Mouse (Mus musculus): ENCODE measurements around the gene Smarca4. TPM values are rescaled to one million over a fixed set of nuclear protein-coding genes. Genes with fewer than 3 reads are reported as not detected.

The Smarca4 gene
- total RNA-seq, 2 experiments from 2014 or later, result 18.4 to 25.8 TPM

GRCm38 (mm10) chr9:21740427-21740826 lies 124.5 kb downstream of the Smarca4 start:
- no peak for ATAC-seq (replicated peaks; ENCODE audit: low FRiP score, poor library complexity, severe bottlenecking)

DNA sequence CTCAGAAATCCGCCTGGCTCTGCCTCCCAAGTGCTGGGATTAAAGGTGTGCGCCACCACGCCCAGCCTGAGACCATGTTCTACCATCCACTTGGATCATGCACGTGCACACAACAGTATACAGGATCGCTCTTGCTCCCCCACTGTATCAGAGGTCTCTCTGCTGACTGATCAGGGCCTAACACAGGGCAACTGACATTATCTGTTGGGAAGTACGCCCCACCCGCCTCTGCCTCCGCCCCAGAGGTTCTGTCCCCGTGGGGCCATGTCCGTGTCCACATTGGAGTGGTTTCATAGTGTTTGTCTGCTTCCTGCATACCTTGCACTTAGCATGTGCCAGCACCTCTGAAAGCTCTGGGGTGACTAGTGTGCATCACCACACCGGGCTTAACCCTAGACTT lies 125.5 kb downstream of the Smarca4 start:
- no peak for ATAC-seq (replicated peaks; ENCODE audit: low FRiP score, poor library complexity, severe bottlenecking)

- ATAC-seq (replicated peaks; ENCODE audit: low FRiP score, poor library complexity, severe bottlenecking), result no peak
These were observed 131.3 kb downstream of the Smarca4 start for GRCm38 (mm10) chr9:21747238-21747774.

- ATAC-seq (replicated peaks; ENCODE audit: low FRiP score, poor library complexity, severe bottlenecking), result no peak
These were observed 132.1 kb downstream of the Smarca4 start for GRCm38 (mm10) chr9:21748033-21748432.

DNA sequence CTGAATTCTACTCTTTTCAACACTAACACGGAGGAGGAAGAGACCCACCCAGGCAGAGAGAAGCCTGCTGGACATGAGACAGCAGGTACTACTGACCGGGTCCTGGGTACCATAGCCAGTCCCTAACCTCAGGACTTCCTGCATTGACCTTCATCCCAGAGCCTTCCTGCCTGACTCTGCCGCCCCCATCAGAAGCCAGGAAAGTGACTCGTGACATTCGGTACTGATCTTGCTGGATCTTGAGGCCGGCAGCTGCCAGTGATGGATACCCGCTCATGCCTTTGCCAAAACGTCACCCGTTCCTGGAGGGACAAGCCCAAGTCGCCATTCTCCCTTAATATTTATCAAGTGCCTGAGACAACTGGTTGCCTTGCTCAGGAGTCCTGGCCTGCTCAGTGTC lies 132.5 kb downstream of the Smarca4 start:
- ATAC-seq (replicated peaks; ENCODE audit: low FRiP score, poor library complexity, severe bottlenecking), result no peak

DNA sequence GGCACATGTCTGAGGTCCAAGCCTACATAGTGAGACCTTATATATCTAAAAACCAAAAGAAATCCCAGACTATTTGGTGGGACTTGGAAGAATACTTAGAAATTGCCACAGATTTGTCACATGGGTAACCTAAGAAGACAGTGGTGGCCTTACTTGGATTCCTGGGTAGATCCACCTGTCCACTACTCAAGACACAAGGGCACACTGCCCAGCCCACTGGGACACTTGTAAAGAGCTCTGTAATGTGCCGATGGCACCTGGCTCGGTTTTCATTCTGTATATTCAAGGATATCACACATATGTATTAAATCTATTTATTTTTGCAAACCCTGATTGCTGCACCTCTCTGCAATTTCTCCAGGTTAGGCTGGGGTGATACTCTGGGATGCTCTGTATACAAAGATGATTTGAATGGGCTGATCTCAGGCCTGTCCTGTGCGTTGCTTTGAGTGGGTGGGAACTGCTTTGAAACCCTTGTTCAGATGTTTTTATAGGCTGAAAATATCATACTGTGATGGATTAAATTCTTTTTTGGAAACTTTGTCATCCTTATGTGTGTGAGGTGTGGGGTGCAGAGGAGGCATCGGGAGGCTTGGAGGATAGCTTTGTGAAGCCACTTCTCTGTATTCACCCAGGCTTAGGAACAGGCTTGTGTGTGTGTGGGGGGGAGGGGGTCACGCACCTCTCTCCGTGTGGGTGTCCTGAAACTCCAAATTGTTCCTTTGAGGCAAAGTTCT lies 133.6 kb downstream of the Smarca4 start:
- ATAC-seq (replicated peaks; ENCODE audit: low FRiP score, poor library complexity, severe bottlenecking), result no peak

DNA sequence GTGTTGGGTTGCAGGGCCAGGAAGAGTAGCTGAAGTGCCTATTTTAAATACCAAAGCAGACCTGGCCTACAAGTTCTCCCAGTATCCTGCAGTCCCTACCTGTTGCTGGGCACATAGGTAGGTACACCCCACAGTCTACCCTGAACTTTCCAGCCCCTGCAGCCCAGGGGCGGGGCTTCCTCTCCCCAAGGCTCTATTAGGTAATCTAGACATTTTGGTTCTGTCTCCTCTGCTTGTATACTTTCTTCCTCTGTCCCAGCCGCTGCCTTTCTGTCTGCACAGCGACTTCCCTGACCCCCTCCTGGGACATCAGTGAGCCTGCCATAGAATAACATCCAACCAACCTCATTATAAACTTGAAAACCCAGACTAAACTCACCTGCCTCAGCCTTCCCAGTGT lies 134.4 kb downstream of the Smarca4 start:
- ATAC-seq (replicated peaks; ENCODE audit: low FRiP score, poor library complexity, severe bottlenecking), result no peak

- no peak for ATAC-seq (replicated peaks; ENCODE audit: low FRiP score, poor library complexity, severe bottlenecking)
These were observed 135.4 kb downstream of the Smarca4 start for GRCm38 (mm10) chr9:21751347-21751746.

- ATAC-seq (replicated peaks; ENCODE audit: low FRiP score, poor library complexity, severe bottlenecking), result no peak
These were observed 136.4 kb downstream of the Smarca4 start for GRCm38 (mm10) chr9:21752252-21752792.

Other genes with a start within 250 kb of the Smarca4 start
- gene Ilf3, start 248.3 kb upstream of the Smarca4 start, total RNA-seq (2015; ENCODE audit: low replicate concordance), result 12.5 and 15.2 TPM in 2 replicates
- gene Ilf3, start 248.3 kb upstream of the Smarca4 start, total RNA-seq (2017; ENCODE audit: low replicate concordance), result 14.2 and 16.5 TPM in 2 replicates
- 1.7 and 8.8 TPM in 2 replicates for gene Qtrt1, start 204.3 kb upstream of the Smarca4 start, total RNA-seq (2015; ENCODE audit: low replicate concordance)
- gene Qtrt1, start 204.3 kb upstream of the Smarca4 start, total RNA-seq (2017; ENCODE audit: low replicate concordance), result 1.4 and 5.1 TPM in 2 replicates
- gene Dnm2, start 191.3 kb upstream of the Smarca4 start, total RNA-seq (2015; ENCODE audit: low replicate concordance), result 40.5 and 46.4 TPM in 2 replicates
- gene Dnm2, start 191.3 kb upstream of the Smarca4 start, total RNA-seq (2017; ENCODE audit: low replicate concordance), result 72.2 and 100 TPM in 2 replicates
- gene Tmed1, start 105.9 kb upstream of the Smarca4 start, total RNA-seq (2015; ENCODE audit: low replicate concordance), result 2.1 and 3.6 TPM in 2 replicates
- 0.85 and 5.9 TPM in 2 replicates for gene Tmed1, start 105.9 kb upstream of the Smarca4 start, total RNA-seq (2017; ENCODE audit: low replicate concordance)
- 37.3 and 39.5 TPM in 2 replicates for gene AB124611, start 90.0 kb upstream of the Smarca4 start, total RNA-seq (2015; ENCODE audit: low replicate concordance)
- gene AB124611, start 90.0 kb upstream of the Smarca4 start, total RNA-seq (2017; ENCODE audit: low replicate concordance), result 39.3 and 42.3 TPM in 2 replicates
- gene Carm1, start 69.3 kb upstream of the Smarca4 start, total RNA-seq (2015; ENCODE audit: low replicate concordance), result 35.7 and 90.5 TPM in 2 replicates
- 51.5 and 54.9 TPM in 2 replicates for gene Carm1, start 69.3 kb upstream of the Smarca4 start, total RNA-seq (2017; ENCODE audit: low replicate concordance)
- 11.1 and 16.7 TPM in 2 replicates for gene Timm29, start 23.4 kb upstream of the Smarca4 start, total RNA-seq (2015; ENCODE audit: low replicate concordance)
- gene Timm29, start 23.4 kb upstream of the Smarca4 start, total RNA-seq (2017; ENCODE audit: low replicate concordance), result 16.2 and 17.0 TPM in 2 replicates
- 1.3 and 2.3 TPM in 2 replicates for gene Yipf2, start 23.3 kb upstream of the Smarca4 start, total RNA-seq (2015; ENCODE audit: low replicate concordance)
- gene Yipf2, start 23.3 kb upstream of the Smarca4 start, total RNA-seq (2017; ENCODE audit: low replicate concordance), result 2.6 and 5.7 TPM in 2 replicates
- gene Ldlr, start 107.3 kb downstream of the Smarca4 start, total RNA-seq (2015; ENCODE audit: low replicate concordance), result 2.5 and 6.9 TPM in 2 replicates
- 3.7 and 5.4 TPM in 2 replicates for gene Ldlr, start 107.3 kb downstream of the Smarca4 start, total RNA-seq (2017; ENCODE audit: low replicate concordance)
- gene Spc24, start 144.1 kb downstream of the Smarca4 start, total RNA-seq (2015; ENCODE audit: low replicate concordance), result 28.0 and 63.8 TPM in 2 replicates
- gene Spc24, start 144.1 kb downstream of the Smarca4 start, total RNA-seq (2017; ENCODE audit: low replicate concordance), result 23.6 and 31.9 TPM in 2 replicates
- 1.2 TPM in 1 of 2 replicates, not detected in the other for gene Kank2, start 182.6 kb downstream of the Smarca4 start, total RNA-seq (2015; ENCODE audit: low replicate concordance)
- gene Kank2, start 182.6 kb downstream of the Smarca4 start, total RNA-seq (2017; ENCODE audit: low replicate concordance), result 0.09 TPM in 1 of 2 replicates, not detected in the other
- 1.3 TPM in 1 of 2 replicates, not detected in the other for gene Angptl8, start 219.3 kb downstream of the Smarca4 start, total RNA-seq (2015; ENCODE audit: low replicate concordance)
- not detected in 2 replicates for gene Angptl8, start 219.3 kb downstream of the Smarca4 start, total RNA-seq (2017; ENCODE audit: low replicate concordance)
- gene Dock6, start 236.5 kb downstream of the Smarca4 start, total RNA-seq (2015; ENCODE audit: low replicate concordance), result not detected in 2 replicates
- gene Dock6, start 236.5 kb downstream of the Smarca4 start, total RNA-seq (2017; ENCODE audit: low replicate concordance), result not detected in 2 replicates

Data from erythroblast, adult 5-6 weeks (primary cell).